Mouse (Mus musculus) liver, adult 2 months (tissue): ENCODE data around the gene Erlin1. TPM values are rescaled to one million over a fixed set of nuclear protein-coding genes. Genes with fewer than 3 reads are reported as not detected.

ENCODE experiments used
- DNase-seq: peaks from one replicate; pipeline ENCODE4 v3.0.0-alpha.2; 2011; ENCODE audit warnings: low read depth, low spot score; ENCODE audit errors: extremely low read depth
- H3K27ac ChIP-seq: fragments of 200-500 bp; replicated peaks from 2 replicates; pipeline ENCODE4 v1.5.1; 2012; ENCODE audit warnings: low read depth, mild to moderate bottlenecking, control low read depth, inconsistent platforms, low read length; ENCODE audit not compliant: insufficient read depth
- H3K27me3 ChIP-seq: fragments of 200-500 bp; 2 replicates; pipeline ENCODE4 v1.6.1; 2012; ENCODE audit warnings: mild to moderate bottlenecking, moderate library complexity, low read length, inconsistent platforms; ENCODE audit not compliant: control insufficient read depth, insufficient read depth
- H3K36me3 ChIP-seq: fragments of 200-500 bp; 2 replicates; pipeline ENCODE4 v1.6.1; 2012; ENCODE audit warnings: low read length, inconsistent platforms; ENCODE audit not compliant: control insufficient read depth, insufficient read depth
- H3K4me1 ChIP-seq: fragments of 200-500 bp; 2 replicates; pipeline ENCODE4 v1.6.1; 2011; ENCODE audit warnings: low read length; ENCODE audit not compliant: control insufficient read depth, insufficient read depth
- H3K4me3 ChIP-seq: fragments of 200-500 bp; 2 replicates; pipeline ENCODE4 v1.5.1; 2011; ENCODE audit warnings: low read depth, mild to moderate bottlenecking, control low read depth, low read length, moderate library complexity; ENCODE audit not compliant: insufficient read depth
- H3K79me2 ChIP-seq: fragments of 200-500 bp; 2 replicates; pipeline ENCODE4 v1.6.1; 2012; ENCODE audit warnings: inconsistent platforms, mild to moderate bottlenecking, low read length, moderate library complexity; ENCODE audit not compliant: control insufficient read depth, insufficient read depth
- H3K9ac ChIP-seq: fragments of 200-500 bp; 2 replicates; pipeline ENCODE4 v1.6.1; 2012; ENCODE audit warnings: low read depth, mild to moderate bottlenecking, control low read depth, inconsistent platforms, low read length
- CTCF ChIP-seq: fragments of 200-500 bp; IDR thresholded peaks from 2 replicates; pipeline ENCODE4 v1.5.1; 2011; ENCODE audit warnings: low read depth, low read length, control low read depth
- POLR2A ChIP-seq: fragments of 200-500 bp; IDR thresholded peaks from 2 replicates; pipeline ENCODE4 v1.6.1; 2011; ENCODE audit warnings: low read length, control low read depth; ENCODE audit not compliant: insufficient read depth; ENCODE audit errors: extremely low read depth
- WGBS: fragments of 180-500 bp; shearing (Covaris S2); methylation state at CpG from one replicate; pipeline ENCODE4 v1.1.7; 2018; 5-methylcytosine and 5-hydroxymethylcytosine counted together
- polyA plus RNA-seq: library from polyadenylated mRNA; depleted of rRNA; stranded (reverse); fragments of >200 nt; gene quantifications from 2 replicates; pipeline ENCODE4 v1.2.3, GENCODE M21; 2012; rRNA removed
- total RNA-seq: library from RNA; depleted of rRNA; stranded (reverse); fragments of >200 nt; gene quantifications from 2 replicates; pipeline ENCODE4 v1.2.3, GENCODE M21; 2014; rRNA removed

The Erlin1 gene
- total and polyA plus RNA-seq, 2 experiments, result 19.0 to 27.8 TPM

DNA sequence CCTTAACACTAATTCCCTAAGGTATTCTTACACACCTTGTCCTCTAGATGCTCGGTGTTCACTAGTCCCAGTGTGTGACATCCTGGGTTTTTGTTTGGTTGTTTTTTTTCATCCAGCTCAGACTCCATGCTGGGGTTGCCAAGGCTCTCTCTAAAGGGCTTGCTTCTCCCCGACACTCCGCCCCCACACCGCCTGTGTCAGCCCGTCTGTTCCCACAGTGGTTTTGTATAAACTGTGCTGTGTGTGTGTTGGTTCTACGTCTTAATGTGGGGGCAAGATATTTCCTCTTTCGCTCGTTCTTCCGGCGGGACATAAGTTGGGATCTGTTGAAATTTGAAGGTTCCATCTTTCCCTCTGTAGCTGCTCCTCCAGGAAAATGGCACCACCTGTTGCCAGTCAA lies 71.5 kb downstream of the Erlin1 start:
- no peak for DNase-seq
- peak overlapping the region; percentile 91 for H3K27ac ChIP-seq
- H3K9ac ChIP-seq, result no peak overlapping the region
- WGBS, result 76% methylated on average over 10 of the region's 10 CpGs
- no peaks in the 10 kb centered on the region for H3K36me3 ChIP-seq
- H3K4me3 ChIP-seq, result no peak overlapping the region
- H3K27me3 ChIP-seq, result no peaks in the 10 kb centered on the region
- no peaks in the 10 kb centered on the region for H3K79me2 ChIP-seq
- peaks cover 12% of the 10 kb centered on the region for H3K4me1 ChIP-seq
- no peak for TF ChIP-seq POLR2A
- no peak for TF ChIP-seq CTCF

DNA sequence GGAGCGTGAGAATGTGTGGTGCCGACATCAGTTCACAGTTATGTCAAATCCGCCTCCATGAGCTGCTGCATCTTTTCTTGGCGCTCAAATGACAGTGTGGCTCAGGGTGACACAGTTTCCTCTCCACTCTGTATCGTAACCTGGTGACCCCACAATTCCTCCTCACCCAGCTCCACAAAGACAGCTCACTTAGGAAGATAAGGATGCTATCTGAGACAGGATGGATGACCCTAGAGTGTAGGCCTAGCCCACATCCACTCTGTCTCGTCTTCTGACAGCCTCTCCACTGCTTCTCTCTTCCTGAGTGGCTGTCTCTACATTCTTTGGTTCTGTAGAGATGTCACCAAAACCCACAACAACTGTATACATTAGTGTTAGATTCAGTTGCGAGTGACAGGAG lies 74.2 kb downstream of the Erlin1 start:
- Histone ChIP-seq H3K27ac (no peak overlapping the region), H3K36me3 (no peaks in the 10 kb centered on the region), H3K4me1 (peaks cover 12% of the 10 kb centered on the region), H3K27me3 (no peaks in the 10 kb centered on the region), H3K4me3 (no peak overlapping the region), H3K79me2 (no peaks in the 10 kb centered on the region), H3K9ac (no peak overlapping the region)
- TF ChIP-seq POLR2A, result no peak
- no peak for TF ChIP-seq CTCF
- 72% methylated on average over 7 of the region's 7 CpGs for WGBS
- no peak for DNase-seq

DNA sequence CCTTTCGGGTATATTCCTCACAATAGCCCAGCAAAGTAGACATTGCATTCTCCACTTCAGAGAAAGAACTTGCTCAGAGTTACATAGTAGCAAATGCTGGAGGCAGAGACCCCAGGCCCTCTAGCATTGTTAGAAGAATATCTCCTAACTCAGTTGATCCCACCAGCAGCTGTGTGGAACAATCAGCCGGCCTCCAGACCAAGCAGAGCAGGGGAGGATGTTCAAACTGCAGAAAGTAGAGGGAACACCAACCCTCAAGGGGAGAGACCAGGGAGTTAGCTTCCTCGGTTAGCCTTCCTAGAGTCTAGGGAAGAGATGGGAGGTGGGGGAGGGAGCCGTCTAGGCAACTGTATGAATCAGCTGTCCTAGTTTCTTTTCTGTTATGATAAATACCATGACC lies 77.1 kb downstream of the Erlin1 start:
- no peak overlapping the region for H3K27ac ChIP-seq
- DNase-seq, result no peak
- no peaks in the 10 kb centered on the region for H3K4me1 ChIP-seq
- WGBS, result 85% methylated on average over 4 of the region's 4 CpGs
- H3K27me3 ChIP-seq, result no peaks in the 10 kb centered on the region
- no peaks in the 10 kb centered on the region for H3K79me2 ChIP-seq
- no peaks in the 10 kb centered on the region for H3K36me3 ChIP-seq
- TF ChIP-seq POLR2A (no peak), CTCF (no peak)
- no peak overlapping the region for H3K9ac ChIP-seq
- H3K4me3 ChIP-seq, result no peak overlapping the region

DNA sequence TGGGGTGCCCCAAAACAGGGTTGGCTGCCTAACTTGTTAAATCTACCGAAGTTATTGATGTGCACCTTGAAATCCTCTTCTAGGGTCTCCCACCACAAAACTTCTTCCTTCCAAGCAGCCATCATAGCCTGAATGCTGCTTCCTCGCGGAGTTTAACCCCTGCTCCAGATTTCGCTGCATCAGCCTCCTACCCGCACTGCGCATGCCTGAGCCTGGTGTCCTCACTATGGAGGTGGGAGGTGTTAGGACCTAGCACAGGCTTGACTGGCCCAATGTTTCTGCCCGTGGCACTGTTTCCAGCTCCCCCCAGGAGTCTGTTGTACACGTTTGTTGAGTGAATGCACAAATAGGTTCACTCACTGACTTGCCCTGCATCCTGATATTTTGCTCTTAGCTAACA lies 79.2 kb downstream of the Erlin1 start:
- no peak for DNase-seq
- no peaks in the 10 kb centered on the region for H3K79me2 ChIP-seq
- no peaks in the 10 kb centered on the region for H3K27me3 ChIP-seq
- H3K27ac ChIP-seq, result no peak overlapping the region
- TF ChIP-seq CTCF (no peak), POLR2A (no peak)
- H3K4me1 ChIP-seq, result peaks cover 4% of the 10 kb centered on the region; the same call in 1 of the 2 replicates
- no peak overlapping the region for H3K4me3 ChIP-seq
- H3K9ac ChIP-seq, result no peak overlapping the region
- 85% methylated on average over 8 of the region's 8 CpGs for WGBS
- H3K36me3 ChIP-seq, result no peaks in the 10 kb centered on the region

DNA sequence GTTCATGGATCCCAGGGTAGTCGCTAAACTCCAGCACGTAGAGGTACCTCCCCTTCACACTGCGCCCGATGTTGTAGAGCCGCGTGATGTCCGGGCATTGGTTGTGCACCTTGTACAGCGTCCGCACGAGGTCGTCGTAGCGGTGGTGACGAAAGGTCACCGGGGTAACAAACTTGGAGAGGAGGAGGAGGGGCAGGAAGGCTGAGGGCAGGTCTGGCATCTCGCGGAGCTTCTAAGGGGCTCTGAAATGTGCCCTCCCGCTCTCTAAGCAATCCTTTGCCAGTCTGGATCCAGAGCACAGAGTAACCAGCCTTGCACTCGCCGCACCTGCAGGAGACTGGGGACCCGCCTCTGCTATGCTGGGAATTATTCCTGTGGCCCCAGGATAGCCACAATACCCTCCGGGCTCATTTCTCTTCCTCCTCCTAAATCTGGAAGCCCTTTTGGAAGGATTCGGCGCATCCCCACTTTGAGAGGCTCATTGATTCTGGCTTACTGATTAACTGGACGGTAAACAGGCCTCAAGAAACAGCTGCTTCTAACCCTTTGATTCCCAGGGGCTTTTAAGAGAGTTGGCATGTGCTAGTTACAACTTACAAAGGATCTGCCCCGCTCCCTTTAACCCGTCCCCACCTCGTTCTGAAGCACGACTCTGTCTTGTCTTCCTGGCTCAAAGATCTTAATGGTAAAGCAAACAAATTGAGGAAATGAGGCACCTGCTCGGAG lies 83.4 kb downstream of the Erlin1 start, which contains the start of gene Cpn1:
TSS of gene Cpn1 (minus strand) at position 488 of the 726 bp plus-strand sequence.
- H3K4me1 ChIP-seq, result peaks cover 13% of the 10 kb centered on the region
- H3K36me3 ChIP-seq, result peaks cover 4% of the 10 kb centered on the region
- WGBS, result 14% methylated on average over 30 of the region's 30 CpGs
- TF ChIP-seq CTCF (peak; percentile 32; the same call in 1 of the 2 replicates), POLR2A (peak; percentile 50; the same call in 1 of the 2 replicates)
- peak; percentile 98 for DNase-seq
- H3K9ac ChIP-seq, result peak within 1 kb of the TSS; percentile 82
- H3K79me2 ChIP-seq, result peaks cover 15% of the 10 kb centered on the region; the same call in 1 of the 2 replicates
- H3K27ac ChIP-seq, result peak within 1 kb of the TSS; percentile 98
- H3K27me3 ChIP-seq, result no peaks in the 10 kb centered on the region
- H3K4me3 ChIP-seq, result peak within 1 kb of the TSS; percentile 62

Other genes with a start within 250 kb of the Erlin1 start
- 23.3 and 24.7 TPM in 2 replicates for gene Dnmbp, start 129.6 kb downstream of the Erlin1 start, total RNA-seq
- 15.5 and 15.6 TPM in 2 replicates for gene Dnmbp, start 129.6 kb downstream of the Erlin1 start, polyA plus RNA-seq
- 215 and 272 TPM in 2 replicates for gene Cpn1, start 83.2 kb downstream of the Erlin1 start, total RNA-seq
- 336 and 360 TPM in 2 replicates for gene Cpn1, start 83.2 kb downstream of the Erlin1 start, polyA plus RNA-seq
- gene Cyp2c23, start 40.6 kb downstream of the Erlin1 start, total RNA-seq, result 233 and 351 TPM in 2 replicates
- 200 and 262 TPM in 2 replicates for gene Cyp2c23, start 40.6 kb downstream of the Erlin1 start, polyA plus RNA-seq
- 104 and 129 TPM in 2 replicates for gene Chuk, start 37.7 kb upstream of the Erlin1 start, total RNA-seq
- 28.7 and 34.7 TPM in 2 replicates for gene Chuk, start 37.7 kb upstream of the Erlin1 start, polyA plus RNA-seq
- 12.4 and 14.1 TPM in 2 replicates for gene Cwf19l1, start 66.1 kb upstream of the Erlin1 start, total RNA-seq
- 10.8 and 12.0 TPM in 2 replicates for gene Cwf19l1, start 66.1 kb upstream of the Erlin1 start, polyA plus RNA-seq
- 16.6 and 17.9 TPM in 2 replicates for gene Bloc1s2, start 76.7 kb upstream of the Erlin1 start, total RNA-seq
- 25.4 and 26.2 TPM in 2 replicates for gene Bloc1s2, start 76.7 kb upstream of the Erlin1 start, polyA plus RNA-seq
- gene Pkd2l1, start 122.7 kb upstream of the Erlin1 start, total RNA-seq, result not detected in 2 replicates
- not detected in 2 replicates for gene Pkd2l1, start 122.7 kb upstream of the Erlin1 start, polyA plus RNA-seq
- 0.20 TPM in 1 of 2 replicates, not detected in the other for gene Scd3, start 133.5 kb upstream of the Erlin1 start, total RNA-seq
- gene Scd3, start 133.5 kb upstream of the Erlin1 start, polyA plus RNA-seq, result 0.02 TPM in 1 of 2 replicates, not detected in the other
- gene Scd2, start 223.9 kb upstream of the Erlin1 start, total RNA-seq, result 2.2 and 3.9 TPM in 2 replicates
- gene Scd2, start 223.9 kb upstream of the Erlin1 start, polyA plus RNA-seq, result 2.7 and 2.9 TPM in 2 replicates